Mouse (Mus musculus): ENCODE results near the gene Pipox. TPM values are rescaled to one million over a fixed set of nuclear protein-coding genes. Genes with fewer than 3 reads are reported as not detected.

The Pipox gene
- polyA plus RNA-seq, 1 experiment, result not detected

- H3K9me3 ChIP-seq (ENCODE audit: control insufficient read depth, low read length), result no peaks in the 10 kb centered on the region
- no peaks in the 10 kb centered on the region for H3K4me1 ChIP-seq (ENCODE audit: control insufficient read depth)
- peaks cover 54% of the 10 kb centered on the region for H3K27me3 ChIP-seq (ENCODE audit: control insufficient read depth)
- no peak for TF ChIP-seq GATA1 (IDR thresholded peaks at IDR 0.05; ENCODE audit: low read length)
- no peak for TF ChIP-seq TAL1 (IDR thresholded peaks at IDR 0.05; ENCODE audit: low read length)
- H3K36me3 ChIP-seq (ENCODE audit: control insufficient read depth), result no peaks in the 10 kb centered on the region
- H3K4me3 ChIP-seq (replicated peaks), result no peak overlapping the region
These were observed 7.5 kb upstream of the Pipox start for GRCm38 (mm10) chr11:77901366-77901765.

- Histone ChIP-seq H3K4me1 (ENCODE audit: control insufficient read depth) (no peaks in the 10 kb centered on the region), H3K9me3 (ENCODE audit: control insufficient read depth, low read length) (no peaks in the 10 kb centered on the region), H3K27me3 (ENCODE audit: control insufficient read depth) (peaks cover 58% of the 10 kb centered on the region), H3K4me3 (replicated peaks) (no peak overlapping the region), H3K36me3 (ENCODE audit: control insufficient read depth) (no peaks in the 10 kb centered on the region)
- no peak for TF ChIP-seq TAL1 (IDR thresholded peaks at IDR 0.05; ENCODE audit: low read length)
- TF ChIP-seq GATA1 (IDR thresholded peaks at IDR 0.05; ENCODE audit: low read length), result no peak
These were observed 6.8 kb upstream of the Pipox start for GRCm38 (mm10) chr11:77900696-77901095.

DNA sequence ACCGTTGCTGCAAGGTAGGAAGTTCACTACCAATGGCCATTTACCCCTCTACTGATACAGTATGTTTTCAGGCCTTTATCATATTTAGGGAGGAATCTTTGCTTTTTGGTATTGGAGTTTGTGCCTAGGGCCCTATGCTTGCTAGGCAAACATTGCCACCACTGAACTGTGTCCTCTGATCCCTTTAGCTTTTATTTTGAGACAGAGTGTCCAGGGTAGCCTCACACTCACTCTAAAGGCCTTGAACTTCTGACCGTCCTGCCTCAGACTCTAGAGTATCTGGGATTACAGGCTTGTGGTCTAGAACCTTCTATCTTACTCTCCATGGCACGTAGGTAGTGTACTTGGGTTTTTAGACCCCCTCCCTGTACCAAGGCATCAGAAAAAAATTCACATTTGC, 6.3 kb upstream of the Pipox start:
- Histone ChIP-seq H3K4me1 (ENCODE audit: control insufficient read depth) (no peaks in the 10 kb centered on the region), H3K4me3 (replicated peaks) (no peak overlapping the region), H3K9me3 (ENCODE audit: control insufficient read depth, low read length) (no peaks in the 10 kb centered on the region), H3K27me3 (ENCODE audit: control insufficient read depth) (peaks cover 60% of the 10 kb centered on the region), H3K36me3 (ENCODE audit: control insufficient read depth) (no peaks in the 10 kb centered on the region)
- TF ChIP-seq GATA1 (IDR thresholded peaks at IDR 0.05; ENCODE audit: low read length) (no peak), TAL1 (IDR thresholded peaks at IDR 0.05; ENCODE audit: low read length) (no peak)

GRCm38 (mm10) chr11:77896820-77897805, 3.2 kb upstream of the Pipox start:
- no peaks in the 10 kb centered on the region for H3K36me3 ChIP-seq (ENCODE audit: control insufficient read depth)
- H3K4me1 ChIP-seq (ENCODE audit: control insufficient read depth), result no peaks in the 10 kb centered on the region
- H3K27me3 ChIP-seq (ENCODE audit: control insufficient read depth), result peaks cover 62% of the 10 kb centered on the region
- TF ChIP-seq GATA1 (IDR thresholded peaks at IDR 0.05; ENCODE audit: low read length), result no peak
- TF ChIP-seq TAL1 (IDR thresholded peaks at IDR 0.05; ENCODE audit: low read length), result no peak
- no peak overlapping the region for H3K4me3 ChIP-seq (replicated peaks)
- H3K9me3 ChIP-seq (ENCODE audit: control insufficient read depth, low read length), result no peaks in the 10 kb centered on the region

DNA sequence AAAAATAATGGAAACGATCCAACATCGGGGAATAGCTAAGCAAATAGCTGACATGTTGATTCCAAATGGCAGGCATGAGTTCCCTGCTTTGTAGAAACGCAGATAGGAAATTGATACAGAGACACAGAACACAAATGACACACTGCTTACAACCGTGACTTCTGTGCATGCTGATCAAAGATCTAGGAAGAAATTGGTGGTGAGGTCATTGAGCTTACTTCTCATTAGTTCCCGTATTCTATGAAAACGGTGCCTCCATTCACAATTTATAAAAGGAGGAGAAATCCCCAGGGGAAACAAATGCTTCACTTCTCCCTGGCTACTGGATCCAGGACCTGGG, 2.6 kb upstream of the Pipox start:
- Histone ChIP-seq H3K36me3 (ENCODE audit: control insufficient read depth) (no peaks in the 10 kb centered on the region), H3K9me3 (ENCODE audit: control insufficient read depth, low read length) (no peaks in the 10 kb centered on the region), H3K27me3 (ENCODE audit: control insufficient read depth) (peaks cover 60% of the 10 kb centered on the region), H3K4me3 (replicated peaks) (no peak overlapping the region), H3K4me1 (ENCODE audit: control insufficient read depth) (no peaks in the 10 kb centered on the region)
- no peak for TF ChIP-seq TAL1 (IDR thresholded peaks at IDR 0.05; ENCODE audit: low read length)
- TF ChIP-seq GATA1 (IDR thresholded peaks at IDR 0.05; ENCODE audit: low read length), result no peak

DNA sequence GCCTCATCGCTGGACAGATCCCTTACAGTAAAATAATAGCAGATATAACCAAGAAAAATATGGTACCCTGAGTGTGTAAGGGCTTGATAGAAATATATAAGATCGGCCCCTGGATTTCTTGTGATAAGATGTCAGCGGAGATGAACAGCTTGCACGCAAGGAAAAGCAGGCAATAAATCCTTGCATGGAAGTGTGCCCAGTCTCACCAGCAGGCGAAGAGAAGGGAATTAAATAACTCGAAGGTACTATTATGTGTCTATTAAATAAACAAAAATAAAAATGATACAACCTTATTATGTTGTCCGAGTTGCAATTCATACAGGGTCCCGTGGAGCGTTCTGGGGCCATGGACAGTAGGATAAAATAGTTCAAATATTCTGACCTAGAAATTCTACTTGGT, 2.1 kb upstream of the Pipox start:
- TF ChIP-seq TAL1 (IDR thresholded peaks at IDR 0.05; ENCODE audit: low read length) (no peak), GATA1 (IDR thresholded peaks at IDR 0.05; ENCODE audit: low read length) (no peak)
- Histone ChIP-seq H3K36me3 (ENCODE audit: control insufficient read depth) (no peaks in the 10 kb centered on the region), H3K4me1 (ENCODE audit: control insufficient read depth) (no peaks in the 10 kb centered on the region), H3K27me3 (ENCODE audit: control insufficient read depth) (peaks cover 58% of the 10 kb centered on the region), H3K4me3 (replicated peaks) (no peak overlapping the region), H3K9me3 (ENCODE audit: control insufficient read depth, low read length) (no peaks in the 10 kb centered on the region)

DNA sequence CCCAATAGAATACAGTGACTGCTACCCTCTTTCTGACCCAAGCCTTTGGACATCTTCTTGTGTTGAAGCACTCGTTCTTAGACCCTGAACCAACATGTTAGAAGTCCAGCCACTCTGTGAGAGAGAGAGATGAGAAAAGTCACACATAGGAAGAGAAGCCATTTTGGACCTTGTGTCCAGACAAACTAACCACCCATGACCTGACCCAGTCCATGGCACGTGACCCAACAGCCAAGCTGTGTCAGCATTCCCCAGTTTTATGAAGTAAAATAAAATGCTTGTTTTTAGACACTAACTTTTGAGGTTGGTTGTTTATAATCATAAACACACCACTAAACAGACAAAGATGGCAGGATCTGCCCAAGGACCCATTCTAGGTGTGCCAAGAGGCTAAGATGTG, 1.1 kb upstream of the Pipox start:
- TF ChIP-seq TAL1 (IDR thresholded peaks at IDR 0.05; ENCODE audit: low read length), result no peak
- TF ChIP-seq GATA1 (IDR thresholded peaks at IDR 0.05; ENCODE audit: low read length), result no peak
- Histone ChIP-seq H3K27me3 (ENCODE audit: control insufficient read depth) (peaks cover 56% of the 10 kb centered on the region), H3K4me3 (replicated peaks) (no peak overlapping the region), H3K9me3 (ENCODE audit: control insufficient read depth, low read length) (no peaks in the 10 kb centered on the region), H3K4me1 (ENCODE audit: control insufficient read depth) (no peaks in the 10 kb centered on the region), H3K36me3 (ENCODE audit: control insufficient read depth) (no peaks in the 10 kb centered on the region)

DNA sequence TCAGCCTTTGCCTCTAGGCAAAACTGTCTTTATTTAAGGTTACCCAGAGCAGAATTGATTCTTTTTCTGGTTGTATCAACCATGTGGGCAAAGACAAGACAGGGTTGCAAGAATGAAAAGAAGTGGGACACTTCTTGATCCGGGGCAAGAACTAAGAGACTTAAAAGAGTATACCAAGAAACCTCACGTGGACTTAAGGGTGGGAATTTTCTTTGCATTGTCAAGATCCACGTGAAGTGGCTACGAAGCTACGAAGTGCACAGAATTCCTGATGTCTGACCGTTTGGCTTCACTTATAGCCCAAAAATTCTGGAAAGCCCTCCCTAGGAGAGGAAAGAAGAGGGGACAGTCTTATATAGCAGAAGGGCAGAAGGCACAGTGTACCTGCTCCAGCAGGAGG, 613 bp downstream of the Pipox start:
- Histone ChIP-seq H3K4me1 (ENCODE audit: control insufficient read depth) (no peaks in the 10 kb centered on the region), H3K27me3 (ENCODE audit: control insufficient read depth) (peaks cover 44% of the 10 kb centered on the region), H3K4me3 (replicated peaks) (peak overlapping the region; percentile 42), H3K36me3 (ENCODE audit: control insufficient read depth) (no peaks in the 10 kb centered on the region), H3K9me3 (ENCODE audit: control insufficient read depth, low read length) (no peaks in the 10 kb centered on the region)
- no peak for TF ChIP-seq TAL1 (IDR thresholded peaks at IDR 0.05; ENCODE audit: low read length)

DNA sequence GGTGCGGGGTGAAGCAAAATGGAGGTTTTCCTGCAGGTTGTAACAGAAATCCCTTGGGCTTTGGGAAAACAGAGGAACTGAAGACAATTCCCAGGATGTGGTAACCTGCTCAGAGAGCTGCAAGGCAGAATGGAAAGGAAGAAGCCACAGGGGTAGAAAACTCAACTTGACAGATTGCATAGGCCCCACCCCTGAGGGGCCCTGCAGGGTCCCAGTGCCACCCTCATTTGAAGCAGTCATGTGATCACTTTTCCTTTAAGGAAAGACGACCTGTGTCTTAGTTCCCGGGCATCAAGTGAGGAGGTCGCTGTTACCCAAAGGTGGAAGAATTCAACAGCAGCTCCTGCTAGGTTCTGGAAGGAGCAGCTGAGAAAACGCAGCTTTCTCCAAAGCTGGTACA, 1.0 kb downstream of the Pipox start:
- H3K27me3 ChIP-seq (ENCODE audit: control insufficient read depth), result peaks cover 41% of the 10 kb centered on the region
- peak overlapping the region; percentile 42 for H3K4me3 ChIP-seq (replicated peaks)
- no peaks in the 10 kb centered on the region for H3K36me3 ChIP-seq (ENCODE audit: control insufficient read depth)
- no peaks in the 10 kb centered on the region for H3K9me3 ChIP-seq (ENCODE audit: control insufficient read depth, low read length)
- TF ChIP-seq TAL1 (IDR thresholded peaks at IDR 0.05; ENCODE audit: low read length) (no peak), GATA1 (IDR thresholded peaks at IDR 0.05; ENCODE audit: low read length) (no peak)
- no peaks in the 10 kb centered on the region for H3K4me1 ChIP-seq (ENCODE audit: control insufficient read depth)
